Mouse (Mus musculus): ENCODE data around the gene Akip1.

Gene Akip1

DNA sequence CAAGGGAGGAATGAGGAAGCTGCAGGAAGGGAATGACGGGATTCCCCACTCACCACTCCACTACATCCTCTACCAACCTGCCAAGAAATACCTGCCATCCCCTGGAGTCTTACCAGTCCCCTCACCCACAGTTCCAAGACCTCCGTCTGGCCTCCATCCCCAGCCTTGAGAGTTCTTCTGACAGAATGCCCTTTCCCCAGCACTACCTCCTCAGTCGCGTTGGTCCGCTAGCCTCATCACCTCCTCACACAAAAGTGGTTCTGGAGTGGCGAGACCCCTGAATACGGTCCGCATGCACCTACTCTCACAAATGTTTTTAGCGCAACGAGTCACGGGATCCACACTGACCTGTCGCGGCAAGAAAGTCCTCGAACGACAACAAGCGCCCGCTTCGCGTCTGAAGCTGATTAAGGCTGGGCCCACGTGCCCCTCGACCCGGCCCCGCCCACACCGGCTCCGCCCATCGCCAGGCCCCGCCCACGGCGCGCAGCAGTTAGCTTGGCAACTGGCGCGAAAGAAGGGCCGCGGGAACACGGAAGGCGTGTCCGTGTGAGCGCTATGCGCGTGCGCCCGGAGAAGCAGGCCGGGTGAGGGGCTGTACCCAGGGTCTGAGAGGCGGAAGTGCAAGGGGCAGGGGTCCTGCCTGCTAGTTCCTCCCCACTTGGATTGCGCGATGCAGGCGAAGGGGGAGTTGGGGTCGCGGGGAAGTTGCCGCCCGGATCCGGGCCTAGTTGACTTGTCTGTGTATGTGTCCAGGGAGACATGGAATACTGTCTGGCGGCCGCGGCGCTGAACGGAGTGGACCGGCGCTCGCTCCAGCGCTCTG lies at the start of gene Akip1, which contains the start of gene St5:
Akip1 (plus strand) TSS at position 501 of the 826 bp plus-strand sequence.
St5 (minus strand) TSS at position 416 of the 826 bp plus-strand sequence.
- DNase-seq (ENCODE audit: low read depth in 1 of 2, low spot score in 2 of 2): peak; percentile 87 to 90

DNA sequence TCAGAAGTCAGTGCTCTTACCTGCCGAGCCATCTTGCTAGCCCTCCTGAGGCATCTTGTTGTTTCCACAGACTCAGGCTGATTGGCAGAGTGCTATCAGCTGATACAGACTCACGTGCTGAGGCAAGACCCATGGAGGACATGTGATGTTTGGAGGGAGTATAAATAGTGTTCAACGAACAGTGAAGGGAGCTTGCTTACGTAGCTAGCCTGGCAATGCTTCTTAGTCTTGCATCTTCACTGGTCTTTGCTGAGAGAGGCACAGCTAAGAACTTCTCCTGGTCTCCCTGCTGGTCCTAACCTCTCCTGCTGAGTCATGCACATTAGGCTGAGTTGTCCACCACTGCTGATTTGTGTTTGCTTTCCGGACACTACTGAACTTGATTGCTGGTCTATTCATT lies 48.6 kb upstream of the Akip1 start:
- no peak for DNase-seq (ENCODE audit: low read depth in 1 of 2, low spot score in 2 of 2)

DNA sequence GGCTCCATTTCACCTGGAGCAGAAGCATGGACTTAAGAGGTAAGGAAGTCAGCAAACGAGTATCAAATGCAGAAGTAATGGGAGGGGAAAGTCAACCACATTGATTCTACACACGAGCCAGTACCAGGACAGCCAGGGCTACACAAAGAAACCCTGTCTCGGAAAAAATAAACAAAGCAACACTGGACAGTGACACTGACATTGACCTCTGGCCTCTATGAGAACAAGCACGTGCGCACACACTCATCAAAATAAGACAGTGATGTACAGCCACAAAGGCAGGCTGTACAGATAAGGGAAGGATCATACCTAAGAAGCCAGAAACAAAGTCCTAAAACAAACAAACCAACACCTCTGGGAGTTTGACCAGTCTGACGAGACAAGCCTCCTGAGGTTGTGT lies 45.6 kb upstream of the Akip1 start:
- no peak for DNase-seq (ENCODE audit: low read depth in 1 of 2, low spot score in 2 of 2)

DNA sequence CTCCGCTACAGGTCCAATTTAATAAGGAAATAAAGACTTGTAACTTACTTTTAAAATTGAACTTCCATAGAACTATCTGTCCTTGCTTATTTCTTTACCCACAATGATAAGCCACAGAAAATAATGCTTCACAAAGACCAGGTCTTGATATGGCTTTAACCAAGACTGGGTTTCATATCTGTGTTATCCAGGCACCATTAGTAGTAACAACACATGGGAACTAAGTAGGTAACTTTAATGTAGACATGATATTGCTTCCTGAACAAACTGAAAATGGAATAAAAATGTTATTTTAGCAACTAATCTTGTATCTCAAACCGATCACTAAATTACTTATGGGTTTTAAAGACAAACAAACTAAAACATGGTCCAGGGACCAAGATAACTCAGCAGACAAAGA lies 44.2 kb upstream of the Akip1 start:
- no peak for DNase-seq (ENCODE audit: low read depth in 1 of 2, low spot score in 2 of 2)

DNA sequence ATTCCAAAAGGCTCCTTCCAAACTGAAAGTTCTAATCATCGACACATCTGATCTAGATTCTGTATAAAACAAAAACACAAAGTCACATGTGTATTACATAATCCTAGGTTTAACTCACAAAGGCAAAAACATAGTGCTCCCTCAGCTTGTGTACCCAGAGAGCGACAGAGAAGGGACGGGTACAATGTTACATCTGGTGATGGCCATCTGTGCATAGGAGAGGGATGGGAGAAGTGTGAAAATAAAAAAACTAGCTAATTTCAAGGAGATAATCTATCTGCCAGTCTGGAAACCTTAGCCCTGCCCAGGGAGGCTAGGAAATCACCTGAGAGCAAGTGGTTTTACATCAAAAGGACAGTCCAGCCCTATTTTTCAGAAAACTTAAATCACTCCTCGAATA lies 40.9 kb upstream of the Akip1 start:
- no peak for DNase-seq (ENCODE audit: low read depth in 1 of 2, low spot score in 2 of 2)

DNA sequence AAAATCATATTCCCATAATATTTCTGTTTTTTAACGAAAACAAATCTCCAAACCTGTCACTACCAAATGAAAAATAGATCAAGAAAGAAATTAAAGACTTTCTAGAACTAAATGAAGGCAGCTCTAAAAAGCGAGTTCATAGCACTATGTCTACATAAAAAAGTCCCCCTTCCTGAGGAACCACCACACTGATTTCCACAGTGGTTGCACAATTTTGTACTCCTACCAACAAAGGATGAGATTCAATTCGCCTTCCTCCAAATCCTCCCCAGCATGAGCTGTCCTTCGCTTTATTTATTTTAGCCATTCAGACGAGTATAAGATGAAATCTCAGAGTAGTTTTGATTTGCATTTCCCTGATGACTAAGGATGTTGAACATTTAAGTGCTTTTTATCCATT lies 36.8 kb upstream of the Akip1 start:
- DNase-seq (ENCODE audit: low read depth in 1 of 2, low spot score in 2 of 2): no peak

DNA sequence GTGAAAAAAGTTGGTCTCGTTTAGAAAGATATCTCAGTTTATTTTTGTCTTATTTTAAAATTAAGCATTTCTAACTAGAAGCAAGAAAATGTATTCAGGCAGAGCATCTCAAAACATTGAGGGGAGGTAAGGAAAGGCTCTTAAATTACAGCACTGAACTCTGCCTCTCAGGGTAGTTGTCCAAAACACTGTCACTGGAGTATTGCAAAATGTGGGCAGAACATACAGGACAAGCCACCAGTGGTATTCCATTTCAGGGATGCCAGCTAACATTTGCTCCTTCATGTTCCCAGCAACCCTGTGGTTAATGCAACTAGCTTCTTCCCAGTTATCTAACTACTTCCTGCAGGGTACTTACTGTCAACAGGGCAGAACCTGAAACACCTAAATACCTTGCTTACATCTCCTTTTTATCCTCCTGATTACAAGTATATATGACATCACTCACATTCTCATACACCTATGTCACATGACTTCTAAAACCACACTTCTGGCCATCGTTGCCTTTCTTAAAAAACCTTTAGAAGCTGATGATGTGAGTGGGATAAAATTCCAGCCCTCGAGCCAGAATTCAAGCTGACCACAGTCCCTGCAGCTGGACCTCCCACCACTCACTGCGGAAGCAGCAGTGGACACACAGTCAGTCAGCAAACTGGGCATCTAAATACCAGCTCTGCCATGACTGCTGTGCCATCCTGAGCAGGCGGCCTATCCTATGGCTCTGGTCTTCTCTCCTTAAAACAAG lies 33.9 kb upstream of the Akip1 start:
- no peak for DNase-seq (ENCODE audit: low read depth in 1 of 2, low spot score in 2 of 2)

DNA sequence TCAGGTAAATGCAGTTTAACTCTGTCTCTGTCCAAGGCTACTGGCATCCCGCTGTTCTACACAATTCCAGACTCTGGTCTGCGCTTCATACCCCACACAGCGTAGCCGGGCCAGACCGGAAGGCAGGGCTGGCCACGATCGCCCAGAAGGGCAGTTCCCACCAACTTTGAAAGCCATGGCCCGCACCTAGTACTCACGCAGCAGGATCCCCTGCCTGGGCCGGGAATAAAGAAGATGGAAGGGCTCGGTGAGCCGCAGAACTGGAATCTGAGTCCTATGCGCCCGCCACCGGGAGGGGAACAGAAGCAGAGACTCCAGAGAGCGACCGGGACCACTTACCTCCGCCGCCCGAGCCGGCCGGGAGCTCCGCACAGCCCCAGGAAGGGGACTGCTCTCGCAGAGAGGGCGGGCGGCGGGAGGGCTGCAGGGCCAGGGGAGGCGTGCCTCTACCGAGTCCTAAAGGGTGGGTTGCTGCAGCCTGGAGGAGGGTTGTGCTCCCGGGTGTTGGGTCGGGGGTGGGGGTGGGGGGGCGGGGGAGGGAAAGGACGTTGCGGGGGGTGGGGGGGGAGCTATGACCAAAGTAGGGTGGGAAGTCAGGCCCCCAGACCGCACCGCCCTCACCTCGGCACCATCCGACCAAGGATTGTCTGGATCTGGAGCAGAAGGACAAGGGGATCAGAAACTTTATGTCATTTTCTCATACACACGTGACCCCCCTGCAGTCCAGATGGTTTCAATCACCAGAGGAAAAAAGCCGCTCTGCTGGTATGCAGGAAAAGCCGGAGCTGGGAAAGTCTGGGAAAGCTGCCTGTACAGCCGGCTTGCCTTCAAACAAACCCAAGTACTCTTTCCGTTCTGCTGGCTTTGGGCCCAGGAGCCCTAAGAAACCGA lies 31.7 kb upstream of the Akip1 start:
- no peak for DNase-seq (ENCODE audit: low read depth in 1 of 2, low spot score in 2 of 2)

DNA sequence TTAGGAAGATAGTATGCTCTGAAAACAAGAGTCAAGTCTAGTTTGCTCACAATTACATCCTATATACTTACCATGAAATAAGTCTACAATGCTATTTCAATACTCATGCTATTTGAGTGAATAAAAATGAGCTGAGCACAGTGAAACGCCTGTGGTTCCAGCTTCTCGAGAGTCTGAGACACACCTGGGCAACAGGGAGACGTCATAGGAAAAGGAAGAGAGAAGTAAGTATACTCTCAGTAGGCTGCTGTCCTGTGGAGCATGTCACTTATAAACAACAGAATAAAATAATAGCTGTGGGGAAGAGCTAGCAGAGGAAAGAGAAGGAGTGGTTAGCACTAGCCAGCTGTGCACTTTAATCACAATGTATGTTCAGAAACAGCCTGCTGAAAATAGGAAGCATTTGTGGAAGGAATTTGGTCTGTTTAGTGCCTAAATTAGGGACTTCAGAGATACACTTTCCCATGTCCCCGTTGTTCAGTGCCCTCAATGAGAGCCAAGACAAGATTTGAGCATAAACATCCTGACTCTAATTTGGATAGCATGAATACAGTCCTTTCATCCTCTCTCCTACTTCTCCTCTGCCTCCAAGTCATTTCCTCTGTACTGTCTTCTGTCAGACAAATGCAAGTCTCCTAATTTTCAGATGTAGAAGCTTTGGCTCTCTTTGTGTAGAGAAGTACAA lies 28.4 kb upstream of the Akip1 start:
- DNase-seq (ENCODE audit: low read depth in 1 of 2, low spot score in 2 of 2): no peak

DNA sequence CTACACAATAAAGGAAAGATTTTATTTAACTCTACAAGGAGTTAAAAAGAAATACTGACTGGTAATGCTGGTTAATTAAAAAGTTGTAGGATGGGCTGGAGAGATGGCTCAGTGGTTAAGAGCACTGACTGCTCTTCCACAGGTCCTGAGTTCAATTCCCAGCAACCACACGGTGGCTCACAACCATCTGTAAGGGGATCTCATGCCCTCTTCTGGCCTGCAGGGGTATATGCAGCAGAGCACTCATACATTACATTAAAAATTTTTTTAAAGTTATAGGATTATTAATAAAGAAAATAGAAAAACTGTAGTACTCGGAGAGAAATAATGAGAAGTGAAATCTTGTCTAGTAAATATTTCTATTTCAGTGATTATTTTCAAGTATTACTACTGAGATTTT lies 23.2 kb upstream of the Akip1 start:
- no peak for DNase-seq (ENCODE audit: low read depth in 1 of 2, low spot score in 2 of 2)

DNA sequence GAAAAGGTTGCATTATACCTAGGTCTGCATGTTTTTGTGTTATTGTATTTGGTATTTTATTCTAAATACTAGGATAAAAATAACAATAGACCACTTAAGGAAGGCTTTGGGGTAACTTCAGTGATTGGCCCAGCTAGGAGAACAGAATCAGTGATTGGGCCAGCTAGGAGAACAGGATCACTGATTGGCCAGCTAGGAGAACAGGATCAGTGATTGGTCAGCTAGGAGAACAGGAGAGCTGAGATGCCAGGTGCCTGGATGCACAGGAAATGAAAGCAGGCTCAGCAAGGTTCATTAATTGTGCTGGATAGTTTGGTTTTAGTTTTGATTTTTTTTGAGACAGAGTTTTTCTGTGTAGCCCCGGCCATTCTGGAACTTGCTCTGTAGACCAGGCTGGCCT lies 22.6 kb upstream of the Akip1 start:
- DNase-seq (ENCODE audit: low read depth in 1 of 2, low spot score in 2 of 2): no peak

DNA sequence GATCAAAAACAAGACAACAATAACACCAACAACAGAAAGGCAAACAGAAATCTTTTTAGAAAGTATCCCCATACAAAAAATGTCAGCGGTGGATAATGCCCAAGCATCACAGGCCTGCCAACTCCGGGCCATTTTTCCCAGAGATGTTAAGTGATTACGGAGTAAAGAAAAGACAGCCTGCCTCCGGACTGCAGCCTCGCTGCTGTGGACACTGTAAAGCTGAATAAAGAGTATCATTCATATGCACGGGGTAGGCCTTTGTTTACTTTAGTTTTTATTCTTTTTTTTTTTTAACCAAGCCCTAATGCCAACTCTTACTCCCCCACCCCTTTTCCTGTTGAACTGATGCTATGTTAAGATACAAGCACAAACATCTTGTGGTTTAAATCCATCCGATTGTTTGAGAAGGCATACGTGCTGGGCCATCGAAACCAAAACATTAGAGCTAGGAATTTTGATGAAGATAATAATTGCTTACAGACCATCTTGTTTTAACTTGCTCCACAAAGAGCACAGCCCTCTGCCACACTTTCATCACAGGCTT lies 16.8 kb upstream of the Akip1 start:
- no peak for DNase-seq (ENCODE audit: low read depth in 1 of 2, low spot score in 2 of 2)

DNA sequence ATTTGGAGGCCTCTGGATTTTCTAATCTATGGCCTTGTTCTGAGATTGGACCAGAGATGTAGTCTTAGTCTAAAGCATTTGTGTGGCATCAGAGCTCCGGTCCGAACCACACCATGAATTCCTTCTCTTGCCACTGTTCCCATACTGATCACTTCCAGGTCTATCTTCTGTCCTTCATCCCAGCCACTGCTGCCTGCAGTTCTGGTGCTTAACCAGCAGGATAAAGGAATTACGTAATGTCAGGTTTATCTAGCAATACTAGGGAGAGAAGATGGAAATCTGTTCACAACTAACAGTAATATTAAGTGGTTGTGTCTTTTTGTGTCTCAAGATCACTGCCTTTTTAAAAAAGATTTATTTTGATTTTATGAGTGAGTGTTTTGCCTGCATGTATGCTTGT lies 13.4 kb upstream of the Akip1 start:
- DNase-seq (ENCODE audit: low read depth in 1 of 2, low spot score in 2 of 2): no peak

DNA sequence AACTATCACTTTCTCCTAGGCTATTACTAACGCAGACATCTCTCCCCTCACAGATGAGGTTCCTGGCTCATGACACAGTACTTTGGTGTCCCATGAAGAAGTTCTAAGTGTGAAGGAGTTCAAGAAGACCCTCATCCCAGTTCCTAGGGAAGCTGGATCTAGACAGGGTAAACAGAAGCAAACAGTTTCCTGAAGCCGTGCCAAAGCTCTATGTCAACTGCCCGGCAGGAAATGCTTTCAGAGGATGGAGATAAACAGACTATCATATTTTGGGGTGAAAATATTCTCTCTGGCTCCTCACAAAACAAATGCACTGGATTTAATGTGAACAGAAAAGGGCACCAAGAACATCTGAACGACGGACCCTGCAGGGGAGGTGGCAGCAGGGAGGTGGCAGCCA lies 12.5 kb upstream of the Akip1 start:
- no peak for DNase-seq (ENCODE audit: low read depth in 1 of 2, low spot score in 2 of 2)

DNA sequence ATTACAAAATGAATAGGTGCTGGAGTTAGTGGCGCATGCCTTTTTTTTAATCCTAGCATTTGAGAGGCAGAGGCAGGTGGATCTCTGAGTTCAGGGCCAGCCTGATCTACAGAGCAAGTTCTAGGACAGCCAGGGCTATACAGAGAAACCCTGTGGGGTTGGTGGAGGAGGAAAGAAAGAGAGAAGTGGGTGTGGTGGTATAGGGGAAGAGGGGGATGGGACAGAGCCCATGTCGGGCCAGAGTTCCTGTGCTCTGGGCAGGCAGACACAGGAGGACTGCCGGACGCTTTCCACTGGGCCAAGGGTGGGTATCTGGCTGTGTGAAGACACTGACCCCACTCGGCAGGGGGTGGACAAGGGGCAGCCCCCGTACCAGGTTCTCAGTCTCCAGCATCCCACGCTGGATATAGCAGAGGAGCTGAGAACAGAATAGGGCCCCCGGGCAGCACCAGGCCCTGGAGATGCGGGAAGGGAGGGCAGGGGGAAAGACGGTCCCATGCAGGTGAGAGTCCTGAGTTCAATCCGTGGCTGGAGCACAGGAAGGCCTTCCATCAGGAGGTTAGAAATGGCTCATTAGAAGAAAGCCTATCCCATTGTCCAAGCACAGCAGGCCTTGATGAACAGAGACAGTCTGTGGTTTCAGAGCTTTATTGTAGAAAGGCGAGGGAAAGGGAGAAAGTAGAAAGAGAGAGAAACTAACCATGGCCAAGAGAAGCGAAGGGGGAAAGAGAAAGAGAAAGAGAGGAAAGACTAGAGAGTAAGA lies 8.7 kb upstream of the Akip1 start:
- DNase-seq (ENCODE audit: low read depth in 1 of 2, low spot score in 2 of 2): no peak

DNA sequence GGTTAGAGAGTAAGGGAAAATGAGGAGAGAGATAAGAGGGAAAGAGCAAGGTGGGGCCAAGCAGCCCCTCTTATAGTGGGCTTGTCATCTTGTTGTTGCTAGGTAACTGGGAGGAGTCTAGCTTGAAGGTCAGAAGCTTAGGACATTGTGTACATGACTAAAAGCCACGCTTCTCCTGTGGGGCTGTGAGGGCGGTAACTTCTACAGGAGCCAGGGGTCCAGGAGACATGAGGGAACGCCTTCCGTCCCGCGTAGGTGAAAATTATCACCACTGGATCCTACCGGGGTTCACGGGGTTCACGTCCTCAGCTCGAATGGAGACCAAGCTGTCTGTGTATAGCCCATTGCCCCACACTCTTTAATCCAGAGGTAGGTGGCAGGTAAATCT lies 8.2 kb upstream of the Akip1 start:
- DNase-seq (ENCODE audit: low read depth in 1 of 2, low spot score in 2 of 2): no peak

DNA sequence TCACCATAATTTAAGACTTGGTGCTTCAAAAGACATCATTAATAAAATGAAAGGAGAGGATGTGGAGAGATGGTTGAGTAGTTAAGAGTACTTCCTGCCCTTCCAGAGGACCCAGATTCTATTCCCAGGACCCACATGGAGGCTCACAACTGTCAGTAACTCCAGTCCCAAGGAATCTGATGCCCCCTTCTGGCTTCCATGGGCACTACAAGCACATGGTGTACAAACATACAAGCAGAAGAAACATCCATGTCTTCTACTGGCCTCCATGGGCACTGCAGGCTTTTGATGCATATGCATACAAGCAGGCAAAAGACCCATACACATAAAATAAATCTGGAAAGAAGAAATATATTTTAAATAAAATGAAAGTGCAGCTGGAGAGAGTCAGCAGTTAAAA lies 3.3 kb upstream of the Akip1 start:
- DNase-seq (ENCODE audit: low read depth in 1 of 2, low spot score in 2 of 2): no peak

DNA sequence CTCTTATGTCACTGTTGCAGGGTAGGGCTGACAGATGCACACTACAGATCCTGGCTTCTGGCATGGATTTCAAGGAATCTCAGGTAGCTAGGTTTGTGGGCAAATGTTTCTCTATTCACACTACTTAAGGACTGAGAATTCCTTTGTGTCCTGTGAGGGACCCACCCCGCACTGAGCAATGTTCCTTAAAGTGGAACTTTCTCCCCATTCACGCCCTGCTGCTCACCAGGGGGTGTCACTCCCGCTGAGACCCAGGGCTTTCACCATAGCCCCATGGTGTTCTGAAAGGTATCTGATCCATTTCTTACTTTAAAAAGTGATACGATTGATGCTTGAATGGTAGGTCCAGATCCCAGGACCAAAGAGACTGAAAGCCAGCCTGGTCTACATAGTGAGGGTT lies 769 bp upstream of the Akip1 start:
- DNase-seq (ENCODE audit: low read depth in 1 of 2, low spot score in 2 of 2): no peak

DNA sequence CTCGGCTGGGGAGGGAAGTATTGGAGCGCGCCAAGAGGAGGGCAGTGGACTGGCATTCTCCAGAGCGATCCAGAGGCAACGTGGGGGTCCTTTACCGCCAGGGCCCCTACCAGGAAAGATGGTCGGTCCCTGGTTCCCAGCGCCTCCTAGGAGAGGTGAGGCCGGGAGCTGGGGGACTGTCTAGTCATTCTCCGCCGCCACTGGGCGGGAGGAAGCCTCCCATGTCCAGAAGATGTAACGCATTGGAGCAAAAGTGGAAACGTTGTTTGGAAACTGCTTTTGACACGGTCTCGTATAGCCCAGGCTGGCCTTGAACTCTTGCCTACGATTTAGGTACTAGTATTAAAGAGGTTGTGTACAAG lies 507 bp downstream of the Akip1 start:
- DNase-seq (ENCODE audit: low read depth in 1 of 2, low spot score in 2 of 2): no peak

DNA sequence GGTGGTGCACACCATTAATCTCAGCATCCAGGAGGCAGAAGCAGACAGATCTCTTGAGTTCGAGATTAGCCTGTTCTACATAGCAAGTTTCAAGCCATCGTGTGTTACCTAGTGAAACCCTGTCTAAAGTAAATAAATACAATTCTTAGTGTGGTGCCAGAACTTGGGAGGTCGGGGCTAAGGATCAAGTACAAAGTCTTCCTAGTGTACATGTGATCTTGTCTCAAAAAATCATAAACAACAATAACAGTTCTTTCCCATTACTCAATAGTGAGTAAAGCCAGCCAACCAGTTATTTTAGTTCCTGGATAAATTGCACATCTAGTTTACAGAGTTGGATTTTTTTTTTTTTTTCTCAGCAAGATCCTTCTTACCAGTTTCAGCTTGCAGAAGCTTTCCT lies 971 bp downstream of the Akip1 start:
- no peak for DNase-seq (ENCODE audit: low read depth in 1 of 2, low spot score in 2 of 2)
